Mouse (Mus musculus): ENCODE data around the gene Akt1. TPM values are rescaled to one million over a fixed set of nuclear protein-coding genes. Genes with fewer than 3 reads are reported as not detected.

Gene Akt1
- total RNA-seq, 2 experiments from 2014 or later: 153 to 158 TPM

DNA sequence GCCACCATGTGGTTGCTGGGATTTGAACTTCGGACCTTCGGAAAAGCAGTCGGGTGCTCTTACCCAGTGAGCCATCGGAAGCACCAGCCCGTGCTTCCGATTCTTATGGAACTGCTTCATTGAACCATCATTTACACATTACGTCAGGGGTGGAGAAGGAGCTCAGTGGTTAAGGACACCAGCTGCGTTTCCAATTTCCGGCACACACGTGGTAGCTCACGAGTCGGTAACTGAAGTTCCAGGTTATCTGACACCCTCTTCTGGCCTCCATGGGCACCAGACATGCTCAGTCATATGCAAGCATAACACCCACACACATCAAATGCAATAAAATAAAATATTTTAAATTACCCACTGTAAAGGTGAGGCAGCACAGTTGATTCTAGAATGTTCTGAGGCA lies 44.7 kb downstream of the Akt1 start:
- no peak for DNase-seq (ENCODE audit: low spot score in 2 of 2)

GRCm38 (mm10) chr12:112628928-112629721 lies 45.6 kb downstream of the Akt1 start:
- DNase-seq (ENCODE audit: low spot score in 2 of 2): no peak

- no peak for DNase-seq (ENCODE audit: low spot score in 2 of 2)
Measured at GRCm38 (mm10) chr12:112628197-112628596, 46.5 kb downstream of the Akt1 start.

- no peak for DNase-seq (ENCODE audit: low spot score in 2 of 2)
Measured at GRCm38 (mm10) chr12:112627097-112627881, 47.4 kb downstream of the Akt1 start.

GRCm38 (mm10) chr12:112626455-112626854 lies 48.2 kb downstream of the Akt1 start:
- no peak for DNase-seq (ENCODE audit: low spot score in 2 of 2)

DNA sequence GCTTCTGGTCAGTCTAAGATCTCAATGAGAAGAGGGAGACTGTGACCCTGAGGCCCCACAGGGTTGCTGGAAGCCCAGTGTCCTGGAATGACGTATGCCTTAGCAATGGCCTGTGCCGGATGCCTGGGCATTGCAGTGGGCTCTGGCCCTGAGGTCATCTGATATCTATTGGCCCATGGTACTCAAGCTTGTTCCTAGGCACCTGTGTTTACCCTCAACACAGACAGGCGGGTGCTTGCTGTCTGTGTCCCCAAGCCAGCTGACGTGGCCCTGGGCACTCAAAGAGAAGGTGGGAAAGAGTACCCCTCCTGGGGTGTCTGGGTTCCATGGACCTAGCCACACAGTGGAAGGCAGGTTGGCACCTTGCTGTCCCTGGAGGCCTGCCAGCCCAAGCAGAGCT lies 49.0 kb downstream of the Akt1 start:
- no peak for DNase-seq (ENCODE audit: low spot score in 2 of 2)

- DNase-seq (ENCODE audit: low spot score in 2 of 2): peak in 1 of 2 experiments; percentile 66
Measured at GRCm38 (mm10) chr12:112623742-112624141, 50.9 kb downstream of the Akt1 start.

- DNase-seq (ENCODE audit: low spot score in 2 of 2): no peak
Measured at GRCm38 (mm10) chr12:112621900-112622299, 52.8 kb downstream of the Akt1 start.

- DNase-seq (ENCODE audit: low spot score in 2 of 2): no peak
Measured at GRCm38 (mm10) chr12:112620354-112621061, 54.2 kb downstream of the Akt1 start.

DNA sequence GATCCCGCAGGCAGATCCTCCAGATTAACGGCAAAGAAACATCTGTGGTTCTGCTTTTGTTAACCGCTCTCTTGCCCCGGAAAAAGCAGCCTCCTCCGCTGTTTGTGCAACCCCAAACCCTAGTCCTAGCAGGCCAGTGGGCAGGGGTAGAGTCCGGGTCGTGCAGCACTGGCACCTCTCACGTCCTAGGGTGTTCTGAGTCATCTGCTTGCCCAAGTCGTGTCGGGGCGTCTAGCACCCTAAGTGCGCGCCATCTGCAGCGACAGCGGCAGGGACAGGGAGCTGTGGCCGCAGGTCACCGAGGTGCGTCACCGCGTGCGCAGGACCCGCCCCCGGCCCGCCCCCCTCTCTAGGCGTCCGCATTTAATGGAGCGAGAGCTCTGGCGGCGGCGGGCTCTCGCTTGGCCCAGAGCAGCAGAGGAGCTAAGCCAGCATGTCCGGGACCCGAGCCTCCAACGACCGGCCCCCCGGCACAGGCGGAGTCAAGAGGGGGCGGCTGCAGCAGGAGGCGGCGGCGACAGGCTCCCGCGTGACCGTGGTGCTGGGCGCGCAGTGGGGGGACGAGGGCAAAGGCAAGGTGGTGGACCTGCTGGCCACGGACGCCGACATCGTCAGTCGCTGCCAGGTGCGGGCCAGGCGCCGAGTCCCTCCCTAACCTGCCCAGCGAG lies 54.9 kb downstream of the Akt1 start, which contains the start of gene Adssl1:
Gene Adssl1 (plus strand): TSS at position 360 of the 668 bp plus-strand sequence.
- DNase-seq (ENCODE audit: low spot score in 2 of 2): no peak

DNA sequence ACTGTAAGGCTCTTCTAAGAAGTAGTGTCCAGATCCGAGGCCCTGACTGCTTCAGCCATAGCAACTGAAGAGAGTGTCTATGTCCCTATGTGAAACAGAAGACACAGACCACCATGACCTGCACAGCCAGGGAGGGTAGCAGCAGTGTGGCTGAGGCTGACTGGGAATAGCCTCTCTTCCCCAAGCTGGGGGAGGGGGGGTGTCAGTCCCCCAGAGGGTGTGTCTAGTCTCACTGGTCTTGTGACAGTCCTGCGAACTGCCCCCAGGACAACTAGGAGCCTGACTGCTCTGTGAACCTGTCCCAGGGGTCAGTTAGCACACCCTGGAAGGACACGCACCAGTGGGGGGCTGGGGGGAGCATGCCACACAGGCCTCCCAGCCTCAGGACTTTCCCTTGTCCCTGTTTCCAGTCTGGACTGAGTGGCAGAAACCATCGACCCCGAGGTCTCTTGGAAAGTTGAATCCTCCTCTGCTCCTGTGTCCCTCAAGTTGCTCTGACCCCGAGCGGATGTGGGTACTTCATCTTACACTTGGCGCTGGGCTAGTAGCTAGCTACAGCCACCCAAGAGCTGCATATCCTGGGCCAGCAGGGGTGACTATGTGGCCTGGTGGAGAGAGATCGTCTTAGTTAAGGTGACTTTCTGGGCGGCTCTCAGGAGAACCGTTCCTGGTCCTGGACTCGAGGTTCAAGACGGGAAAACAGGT lies 55.6 kb downstream of the Akt1 start:
- no peak for DNase-seq (ENCODE audit: low spot score in 2 of 2)

GRCm38 (mm10) chr12:112617898-112618380 lies 56.7 kb downstream of the Akt1 start:
- DNase-seq (ENCODE audit: low spot score in 2 of 2): peak; percentile 61 to 69

DNA sequence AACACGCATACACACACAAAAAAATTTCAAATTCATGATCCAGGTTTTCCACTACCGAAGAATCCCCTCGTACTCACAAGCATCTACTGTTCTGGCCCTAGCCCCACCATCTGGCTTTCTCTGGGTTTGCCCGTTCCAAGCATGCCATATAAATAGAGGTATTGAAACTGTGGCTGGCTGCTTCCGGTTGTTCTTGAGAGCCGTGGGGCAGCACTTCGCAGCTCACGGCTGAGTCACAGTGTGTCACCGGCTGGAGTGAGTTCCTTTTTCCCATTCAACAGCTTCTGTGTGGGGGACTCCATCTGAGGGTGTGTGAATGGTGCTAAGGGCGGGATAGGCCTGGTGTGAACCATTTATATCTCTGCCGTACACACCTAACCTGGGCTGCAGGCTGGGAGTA lies 57.5 kb downstream of the Akt1 start:
- peak; percentile 56 to 62 for DNase-seq (ENCODE audit: low spot score in 2 of 2)

GRCm38 (mm10) chr12:112616668-112617067 lies 58.0 kb downstream of the Akt1 start:
- DNase-seq (ENCODE audit: low spot score in 2 of 2): no peak

DNA sequence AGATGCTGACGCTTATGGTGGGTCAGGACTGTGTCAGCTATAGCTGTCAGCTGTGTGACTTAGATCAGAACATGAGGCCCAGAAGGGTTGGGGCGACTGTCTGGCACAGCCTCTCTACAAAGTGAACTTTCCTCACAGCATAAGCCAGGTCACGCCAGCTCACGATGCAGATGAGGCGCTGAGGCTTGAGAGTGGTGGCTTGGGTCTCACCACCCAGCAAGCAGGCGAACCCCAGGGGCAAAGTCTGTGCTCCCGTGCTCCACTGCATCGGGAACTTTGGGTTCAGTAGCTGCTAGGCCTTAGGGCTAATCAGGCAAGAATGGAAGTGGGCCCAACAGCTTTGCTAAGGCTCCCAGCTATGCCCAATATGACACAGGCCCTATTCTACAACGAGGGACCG lies 65.7 kb downstream of the Akt1 start:
- no peak for DNase-seq (ENCODE audit: low spot score in 2 of 2)

- no peak for DNase-seq (ENCODE audit: low spot score in 2 of 2)
Measured at GRCm38 (mm10) chr12:112606998-112607397, 67.7 kb downstream of the Akt1 start.

DNA sequence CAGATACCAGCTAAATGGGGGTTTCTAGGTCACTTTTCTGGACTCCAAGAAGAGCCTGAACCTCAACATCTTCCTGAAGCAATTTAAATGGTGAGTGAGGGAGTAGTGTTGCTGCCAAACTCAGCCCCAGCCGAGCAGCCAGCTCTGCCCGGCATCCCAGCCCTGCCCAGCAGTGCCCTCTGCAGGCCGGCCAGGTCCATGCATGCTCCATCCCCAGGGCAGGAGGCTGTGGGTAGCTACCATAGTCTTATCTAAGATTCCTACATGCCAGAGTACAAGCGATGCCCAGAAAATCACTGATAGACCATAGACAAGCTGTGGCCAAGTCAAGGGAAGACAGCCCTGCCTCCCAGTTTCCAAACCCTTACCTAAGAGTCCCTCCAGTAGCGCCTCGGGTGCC lies 68.9 kb downstream of the Akt1 start:
- peak; percentile 82 to 84 for DNase-seq (ENCODE audit: low spot score in 2 of 2)

DNA sequence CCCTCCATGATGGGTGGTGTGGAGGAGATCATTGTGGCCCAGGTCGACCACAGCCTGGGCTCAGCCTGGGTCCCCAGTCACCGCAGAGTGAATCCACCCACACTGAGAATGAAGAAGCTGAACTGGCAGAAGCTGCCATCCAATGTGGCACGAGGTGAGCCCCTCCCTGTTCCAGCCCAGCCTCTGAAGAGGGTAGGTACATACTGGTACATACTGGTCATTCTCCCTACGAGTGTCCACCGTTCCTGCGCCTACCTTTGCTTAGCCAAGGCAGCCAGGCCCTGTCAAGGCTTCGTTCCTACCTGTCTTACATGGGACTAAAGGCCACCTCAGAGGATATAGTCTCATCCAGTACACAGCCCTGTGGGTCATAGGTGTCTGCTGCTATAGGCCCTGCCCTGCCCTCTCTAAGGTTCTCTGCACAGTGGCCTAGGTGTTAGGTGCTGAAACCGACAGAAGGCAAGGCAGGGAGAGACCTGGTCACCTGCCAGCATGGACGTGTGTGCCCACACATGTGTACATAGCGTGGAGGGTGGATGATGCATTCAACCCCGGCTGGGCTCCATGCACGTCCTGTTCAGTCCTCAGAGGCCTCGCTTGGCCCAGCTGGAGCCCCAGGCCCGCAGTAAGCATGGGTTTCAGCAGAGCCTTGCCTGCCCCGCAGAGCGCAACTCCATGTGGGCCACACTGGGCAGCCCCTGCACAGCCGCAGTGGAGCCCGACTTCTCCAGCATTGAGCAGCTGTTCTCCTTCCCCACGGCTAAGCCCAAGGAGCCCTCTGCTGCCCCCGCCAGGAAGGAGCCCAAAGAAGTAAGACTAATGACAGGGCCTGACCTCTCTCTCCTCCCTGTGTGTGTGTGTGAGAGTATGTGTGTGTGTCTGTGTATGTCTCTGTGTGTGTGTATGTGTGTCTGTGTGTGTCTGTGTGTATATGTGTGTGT lies 69.7 kb downstream of the Akt1 start:
- no peak for DNase-seq (ENCODE audit: low spot score in 2 of 2)

- DNase-seq (ENCODE audit: low spot score in 2 of 2): no peak
Measured at GRCm38 (mm10) chr12:112604022-112604421, 70.7 kb downstream of the Akt1 start.

Measured in layer of hippocampus, postnatal 14 days (tissue).